Mouse (Mus musculus): ENCODE data around the gene Lilra5. TPM values are rescaled to one million over a fixed set of nuclear protein-coding genes. Genes with fewer than 3 reads are reported as not detected.
"Not testable (repeated sequence)": the region's sequence is repeated elsewhere in the genome, so short reads cannot be mapped to it uniquely, and the experiment has no call there.

The Lilra5 gene
- polyA plus RNA-seq, 1 experiment = 0.05 TPM

DNA sequence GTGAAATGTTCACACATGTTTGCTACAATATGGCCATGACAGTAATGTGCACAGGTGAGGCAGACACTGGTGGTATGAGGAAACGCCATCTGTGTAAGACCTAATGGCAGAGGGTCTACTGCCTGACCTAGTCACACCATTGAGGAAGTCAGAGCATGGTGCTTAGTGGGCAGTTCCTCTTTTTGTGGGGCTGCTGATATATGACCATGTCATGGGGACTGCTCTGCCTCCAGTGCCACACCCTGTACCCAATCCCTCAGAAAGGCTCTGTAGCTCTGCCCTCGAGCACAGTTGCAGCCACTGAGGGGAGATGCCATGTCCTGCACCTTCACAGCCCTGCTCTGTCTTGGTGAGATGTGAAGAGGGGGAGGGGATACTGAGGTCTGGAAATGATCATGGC is 36.3 kb downstream of the Lilra5 start:
- not testable (repeated sequence) for H3K27me3 ChIP-seq (ENCODE audit: control insufficient read depth, insufficient read depth, low read length); H3K4me1 ChIP-seq (ENCODE audit: control insufficient read depth, insufficient read depth, low read length); H3K27ac ChIP-seq (ENCODE audit: insufficient read depth, low read length); H3K4me3 ChIP-seq (replicated peaks; ENCODE audit: insufficient read depth, low read depth, low read length); DNase-seq
- WGBS = 63% methylated on average over 2 of the region's 2 CpGs

DNA sequence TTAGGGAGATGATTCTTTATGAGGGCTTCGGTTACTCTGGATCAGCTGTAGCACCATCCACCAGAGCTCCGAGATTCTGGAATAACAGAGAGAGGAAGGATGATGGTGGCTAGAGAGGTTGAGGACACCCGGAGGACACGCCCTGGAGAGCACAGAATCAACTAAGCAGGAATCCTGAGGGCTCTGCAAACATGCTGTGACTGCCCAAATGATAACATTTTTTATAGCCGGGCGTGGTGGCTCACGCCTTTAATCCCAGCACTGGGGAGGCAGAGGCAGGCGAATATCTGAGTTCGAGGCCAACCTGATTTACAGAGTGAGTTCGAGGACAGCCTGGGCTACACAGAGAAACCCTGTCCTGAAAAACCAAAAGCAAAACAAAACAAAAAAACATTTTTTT is 37.9 kb downstream of the Lilra5 start:
- not testable (repeated sequence) for H3K27me3 ChIP-seq (ENCODE audit: control insufficient read depth, insufficient read depth, low read length); H3K4me3 ChIP-seq (replicated peaks; ENCODE audit: insufficient read depth, low read depth, low read length); H3K27ac ChIP-seq (ENCODE audit: insufficient read depth, low read length); H3K4me1 ChIP-seq (ENCODE audit: control insufficient read depth, insufficient read depth, low read length); DNase-seq
- WGBS = 86% methylated on average over 10 of the region's 10 CpGs

DNA sequence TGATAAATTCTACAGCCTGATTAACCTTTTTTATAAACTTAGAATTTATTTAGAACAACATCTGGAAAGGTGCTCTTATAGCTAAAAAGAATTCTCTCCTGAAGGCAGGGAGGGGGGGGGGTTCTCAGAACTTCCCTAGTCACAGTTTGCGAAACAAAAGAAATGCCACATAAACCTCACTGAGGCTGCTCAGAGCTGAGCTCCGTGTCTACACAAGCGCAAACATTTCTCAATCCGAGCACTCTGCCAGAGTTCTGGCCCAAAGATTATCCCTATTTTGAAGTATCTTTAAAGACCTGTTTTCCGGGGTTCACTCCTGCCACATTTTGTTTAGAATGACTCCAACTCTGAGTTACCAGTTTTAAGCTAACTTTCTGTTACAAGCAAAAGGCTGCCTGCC is 55.1 kb downstream of the Lilra5 start:
- Histone ChIP-seq H3K4me3 (replicated peaks; ENCODE audit: insufficient read depth, low read depth, low read length) (no peak overlapping the region), H3K27me3 (ENCODE audit: control insufficient read depth, insufficient read depth, low read length) (no peaks in the 10 kb centered on the region), H3K27ac (ENCODE audit: insufficient read depth, low read length) (no peak overlapping the region), H3K4me1 (ENCODE audit: control insufficient read depth, insufficient read depth, low read length) (no peaks in the 10 kb centered on the region)
- no peak for DNase-seq
- WGBS = 80% methylated on average over 5 of the region's 5 CpGs
- TF ChIP-seq POLR2A (IDR thresholded peaks at IDR 0.05; ENCODE audit: borderline replicate concordance, insufficient read depth, low read length) = no peak
- TF ChIP-seq CTCF (IDR thresholded peaks at IDR 0.05; ENCODE audit: borderline replicate concordance, insufficient read depth, low read depth, low read length) = no peak

Other genes with a start within 250 kb of the Lilra5 start
- gene Lair1, start 174.6 kb upstream of the Lilra5 start, polyA plus RNA-seq (2012; rRNA removed) = 4.6 and 5.0 TPM in 2 replicates
- gene Ttyh1, start 118.3 kb upstream of the Lilra5 start, polyA plus RNA-seq (2012; rRNA removed) = 626 and 638 TPM in 2 replicates
- gene Leng8, start 100.7 kb upstream of the Lilra5 start, polyA plus RNA-seq (2012; rRNA removed) = 587 and 614 TPM in 2 replicates
- gene Leng9, start 87.4 kb upstream of the Lilra5 start, polyA plus RNA-seq (2012; rRNA removed) = 8.8 and 9.7 TPM in 2 replicates
- gene Cdc42ep5, start 72.9 kb upstream of the Lilra5 start, polyA plus RNA-seq (2012; rRNA removed) = 1.6 and 2.7 TPM in 2 replicates
- 0.07 TPM in 1 of 2 replicates, not detected in the other for gene Ncr1, start 100.0 kb downstream of the Lilra5 start, polyA plus RNA-seq (2012; rRNA removed)
- gene Gp6, start 160.0 kb downstream of the Lilra5 start, polyA plus RNA-seq (2012; rRNA removed) = not detected in 2 replicates
- 32.7 and 33.0 TPM in 2 replicates for gene Rdh13, start 207.9 kb downstream of the Lilra5 start, polyA plus RNA-seq (2012; rRNA removed)
- gene Eps8l1, start 222.9 kb downstream of the Lilra5 start, polyA plus RNA-seq (2012; rRNA removed) = 10.6 and 20.6 TPM in 2 replicates